In genomic region chr5:74245641-74246145, GRCm38 (mm10) we compare ENCODE assay signal across 28 mouse cellular contexts. TPM values are rescaled to one million over a fixed set of nuclear protein-coding genes. Genes with fewer than 3 reads are reported as not detected.
DNase-seq lines count a peak whose midpoint lies in the region; ATAC-seq lines count a peak whose summit lies in the region.
"Had no signal": no experiment of that assay in that cellular context is flagged by ENCODE, and none has a peak within 500 bp of the region (broad histone marks: within the 10 kb centered on the region; RNA-seq: fewer than 3 reads in every experiment).

No protein-coding gene starts in this region.

- no peaks in the 10 kb centered on the region for H3K36me3 ChIP-seq in heart, embryonic 12.5 days
- H3K36me3 ChIP-seq in heart, embryonic 13.5 days, result no peaks in the 10 kb centered on the region
- no peaks in the 10 kb centered on the region for H3K36me3 ChIP-seq in limb, embryonic 10.5 days
- H3K36me3 ChIP-seq in forebrain, embryonic 15.5 days, result no peaks in the 10 kb centered on the region
- H3K36me3 ChIP-seq: forebrain, embryonic 10.5 days; hindbrain, embryonic 13.5 days; midbrain, embryonic 13.5 days had no signal

- no peaks in the 10 kb centered on the region for H3K9me3 ChIP-seq in heart, embryonic 12.5 days (replicated peaks)
- no peaks in the 10 kb centered on the region for H3K9me3 ChIP-seq in heart, embryonic 13.5 days
- H3K9me3 ChIP-seq in limb, embryonic 10.5 days (replicated peaks), result no peaks in the 10 kb centered on the region
- H3K9me3 ChIP-seq in forebrain, embryonic 15.5 days, result no peaks in the 10 kb centered on the region
- H3K9me3 ChIP-seq: forebrain, embryonic 10.5 days; hindbrain, embryonic 13.5 days; midbrain, embryonic 13.5 days had no signal

- DNase-seq in heart, adult 11 months, result peak; percentile 92
- DNase-seq in heart, postnatal 25 days (ENCODE audit: low spot score), result no peak
- DNase-seq in gonadal fat pad, adult 2 months (ENCODE audit: low read depth), result peak; percentile 47
- DNase-seq in limb, embryonic 10.5 days (ENCODE audit: low spot score), result no peak
- DNase-seq in right cerebral cortex, postnatal 36 days (ENCODE audit: low spot score in 2 of 2), result no peak
- DNase-seq: adrenal gland, postnatal 10 days; cerebellum, adult 8-10 months; cerebellum, postnatal 25 days; forebrain, postnatal 0 days; gastrocnemius, postnatal 10 days; kidney, adult 9 months; kidney, postnatal 14 days; layer of hippocampus, adult 9-11 months; liver; lung, adult 2 months; lung, postnatal 10 days; right cerebral cortex, postnatal 4 days; thymus, postnatal 25 days had no signal

- WGBS in heart, embryonic 12.5 days, result 52% methylated on average over 8 of the region's 8 CpGs
- 57% methylated on average over 8 of the region's 8 CpGs for WGBS in heart, embryonic 13.5 days
- WGBS in limb, embryonic 10.5 days, result 94% methylated on average over 8 of the region's 8 CpGs
- 93% methylated on average over 8 of the region's 8 CpGs for WGBS in forebrain, embryonic 15.5 days

- no peak overlapping the region for H3K4me2 ChIP-seq in heart, embryonic 12.5 days
- H3K4me2 ChIP-seq in heart, embryonic 13.5 days, result no peak overlapping the region
- H3K4me2 ChIP-seq in forebrain, embryonic 15.5 days (replicated peaks), result no peak overlapping the region
- H3K4me2 ChIP-seq: hindbrain, embryonic 13.5 days; midbrain, embryonic 13.5 days had no signal

- H3K27me3 ChIP-seq in heart, embryonic 12.5 days (replicated peaks), result no peaks in the 10 kb centered on the region
- H3K27me3 ChIP-seq in heart, embryonic 13.5 days (replicated peaks), result no peaks in the 10 kb centered on the region
- no peaks in the 10 kb centered on the region for H3K27me3 ChIP-seq in limb, embryonic 10.5 days (ENCODE audit: low read depth, poor library complexity, severe bottlenecking)
- H3K27me3 ChIP-seq in forebrain, embryonic 15.5 days, result no peaks in the 10 kb centered on the region
- H3K27me3 ChIP-seq: hindbrain, embryonic 13.5 days; midbrain, embryonic 13.5 days; Patski had no signal

- peaks cover 53% of the 10 kb centered on the region for H3K4me1 ChIP-seq in heart, embryonic 12.5 days (replicated peaks)
- H3K4me1 ChIP-seq in heart, embryonic 13.5 days, result peaks cover 55% of the 10 kb centered on the region
- peaks cover 35% of the 10 kb centered on the region for H3K4me1 ChIP-seq in limb, embryonic 10.5 days
- H3K4me1 ChIP-seq in forebrain, embryonic 15.5 days, result peaks cover 9% of the 10 kb centered on the region

- H3K4me3 ChIP-seq in heart, embryonic 12.5 days, result no peak overlapping the region
- no peak overlapping the region for H3K4me3 ChIP-seq in heart, embryonic 13.5 days
- no peak overlapping the region for H3K4me3 ChIP-seq in limb, embryonic 10.5 days
- no peak overlapping the region for H3K4me3 ChIP-seq in forebrain, embryonic 15.5 days
- H3K4me3 ChIP-seq: forebrain, embryonic 10.5 days; hindbrain, embryonic 13.5 days; midbrain, embryonic 13.5 days had no signal

- intact Hi-C loops in heart, postnatal 25 days (cut with DNase I), result loop anchor here (2.0 kb wide), 1 partner anchor 19 kb away; no protein-coding TSS in a partner anchor

- H3K9ac ChIP-seq in heart, embryonic 12.5 days, result no peak overlapping the region
- no peak overlapping the region for H3K9ac ChIP-seq in heart, embryonic 13.5 days
- H3K9ac ChIP-seq in forebrain, embryonic 15.5 days (replicated peaks), result no peak overlapping the region
- H3K9ac ChIP-seq: forebrain, postnatal 0 days; hindbrain, embryonic 13.5 days; liver, embryonic 14.5 days; midbrain, embryonic 13.5 days had no signal

- no peak for ATAC-seq in heart, embryonic 12.5 days (ENCODE audit: insufficient number of reproducible peaks, low FRiP score)
- no peak for ATAC-seq in heart, embryonic 13.5 days (ENCODE audit: extremely low read depth, insufficient number of reproducible peaks, low FRiP score, low TSS enrichment)
- ATAC-seq in forebrain, embryonic 15.5 days (replicated peaks), result no peak
- ATAC-seq: forebrain, postnatal 0 days; intestine, embryonic 16.5 days; midbrain, embryonic 13.5 days had no signal

- no peak overlapping the region for H3K27ac ChIP-seq in heart, embryonic 12.5 days (ENCODE audit: poor library complexity, severe bottlenecking)
- H3K27ac ChIP-seq in heart, embryonic 13.5 days (replicated peaks), result 0 out of 2 replicates have a peak overlapping the region, but pooled peaks have one; percentile 16
- H3K27ac ChIP-seq in limb, embryonic 10.5 days, result 0 out of 2 replicates have a peak overlapping the region, but pooled peaks have one; percentile 30
- no peak overlapping the region for H3K27ac ChIP-seq in forebrain, embryonic 15.5 days (replicated peaks)
- H3K27ac ChIP-seq: forebrain, embryonic 10.5 days; hindbrain, embryonic 13.5 days; liver, embryonic 14.5 days; macrophage; midbrain, embryonic 13.5 days had no signal

RNA-seq across cellular contexts. Expression of gene Rasl11b, which starts 50.6 kb away (rescaled TPM):
- 107 TPM in 2 replicates for polyA plus RNA-seq in heart, embryonic 12.5 days (2016; fragmentation: Nextera tagmentation; extraction: Ambion mirVana)
- polyA plus RNA-seq in heart, embryonic 13.5 days (2015; fragmentation: Nextera tagmentation; extraction: Ambion mirVana), result 79.7 and 88.1 TPM in 2 replicates
- total RNA-seq in heart, postnatal 25 days (2021), result 10 to 100 TPM; 35.8 to 50.2 TPM
- 28.7 and 36.2 TPM in 2 replicates for polyA plus RNA-seq in gonadal fat pad, adult 2 months (2012; rRNA removed)
- 40.7 and 91.2 TPM in 2 replicates for polyA plus RNA-seq in limb, embryonic 10.5 days (2016; fragmentation: Nextera tagmentation; extraction: Ambion mirVana)
- 30.9 TPM in 2 replicates for polyA plus RNA-seq in forebrain, embryonic 15.5 days (2015; fragmentation: Nextera tagmentation; extraction: Ambion mirVana)
- polyA plus RNA-seq: macrophage had no signal

Comparison
In these comparisons a context has a peak if more than half of its experiments do, and no peak if none do; other contexts are left out.
1. DNase-seq: peak in heart, adult 11 months (single experiment) and gonadal fat pad, adult 2 months (single experiment); none in heart, postnatal 25 days (single experiment), limb, embryonic 10.5 days (single experiment) and right cerebral cortex, postnatal 36 days (0 of 2).
2. H3K27ac ChIP-seq: peak in heart, embryonic 13.5 days (single experiment) and limb, embryonic 10.5 days (single experiment); none in heart, embryonic 12.5 days (single experiment) and forebrain, embryonic 15.5 days (single experiment).